Mouse (Mus musculus) monocyte, adult 2 months (primary cell): ENCODE results near the gene Epp13.
"Not testable (repeated sequence)": the region's sequence is repeated elsewhere in the genome, so short reads cannot be mapped to it uniquely, and the experiment has no call there.

ENCODE experiments used
- DNase-seq, 2 experiments: peaks; one replicate each; pipeline ENCODE4 v3.0.0; 2022; ENCODE audit warnings: low spot score in 2 of 2, low read depth in 1 of 2

Epp13 gene

GRCm38 (mm10) chr7:6285366-6285765, 32.9 kb downstream of the Epp13 start:
- peak in 1 of 2 experiments; percentile 4 for DNase-seq

GRCm38 (mm10) chr7:6285842-6286705, 33.6 kb downstream of the Epp13 start, which contains the start of gene Zfp667:
Gene Zfp667 (plus strand): TSS chr7:6286579.
- peak; percentile 64 to 85 for DNase-seq

GRCm38 (mm10) chr7:6286921-6287531, 34.5 kb downstream of the Epp13 start:
- DNase-seq, result no peak

- DNase-seq, result not testable (repeated sequence)
Measured at GRCm38 (mm10) chr7:6291121-6291520, 38.6 kb downstream of the Epp13 start.

- not testable (repeated sequence) for DNase-seq
Measured at GRCm38 (mm10) chr7:6300796-6301195, 48.3 kb downstream of the Epp13 start.

GRCm38 (mm10) chr7:6330458-6331232, 78.1 kb downstream of the Epp13 start:
- no peak for DNase-seq

GRCm38 (mm10) chr7:6331233-6331956, 78.9 kb downstream of the Epp13 start, which contains the start of gene Zfp583:
Gene Zfp583 (minus strand): TSS chr7:6331285.
- peak; percentile 11 to 45 for DNase-seq
